Mouse (Mus musculus): ENCODE results near the gene Ahctf1. TPM values are rescaled to one million over a fixed set of nuclear protein-coding genes. Genes with fewer than 3 reads are reported as not detected.

Gene Ahctf1
- total RNA-seq, 2 experiments from 2014 or later: 24.4 to 26.1 TPM

DNA sequence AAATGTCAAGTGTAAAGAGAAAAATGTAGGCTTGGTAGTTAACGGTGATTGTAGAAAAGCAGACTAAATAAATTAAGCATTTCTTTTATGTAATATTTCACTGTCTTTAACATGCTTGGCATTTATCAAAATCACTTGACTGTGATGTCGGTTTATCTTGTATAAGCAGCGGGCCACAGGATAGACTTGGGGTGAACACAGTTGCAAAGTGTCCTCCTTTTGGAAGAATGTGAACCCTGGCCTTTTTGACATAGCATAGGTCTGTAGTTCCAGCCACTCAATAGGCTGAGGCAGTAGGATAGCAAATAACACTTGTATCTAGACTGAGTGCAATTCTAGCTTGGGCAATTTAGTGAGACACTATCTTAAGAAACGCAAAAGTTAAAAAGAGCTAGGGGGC lies 4.0 kb upstream of the Ahctf1 start:
- intact Hi-C loops (cut with DNase I): no loop called here
- no peak for DNase-seq (ENCODE audit: extremely low spot score in 1 of 2, low spot score in 2 of 2)

DNA sequence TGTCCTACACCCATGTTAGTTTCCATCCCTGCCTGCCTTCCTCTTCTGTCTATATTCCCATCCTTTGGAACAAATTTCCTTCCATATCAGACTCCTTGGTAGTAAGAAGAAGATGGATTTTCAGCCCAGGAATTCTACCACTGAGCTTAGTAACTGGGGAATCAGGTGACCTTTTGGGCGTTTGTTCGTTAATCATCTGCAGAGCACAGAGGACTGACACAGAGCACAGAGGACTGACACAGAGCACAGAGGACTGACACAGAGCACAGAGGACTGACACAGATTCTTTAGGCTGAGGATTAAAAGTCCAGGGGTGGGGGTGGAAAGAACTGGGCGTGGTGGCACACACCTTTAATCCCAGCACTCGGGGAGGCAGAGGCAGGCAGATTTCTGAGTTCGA lies 2.3 kb upstream of the Ahctf1 start:
- intact Hi-C loops (cut with DNase I): no loop called here
- no peak for DNase-seq (ENCODE audit: extremely low spot score in 1 of 2, low spot score in 2 of 2)

DNA sequence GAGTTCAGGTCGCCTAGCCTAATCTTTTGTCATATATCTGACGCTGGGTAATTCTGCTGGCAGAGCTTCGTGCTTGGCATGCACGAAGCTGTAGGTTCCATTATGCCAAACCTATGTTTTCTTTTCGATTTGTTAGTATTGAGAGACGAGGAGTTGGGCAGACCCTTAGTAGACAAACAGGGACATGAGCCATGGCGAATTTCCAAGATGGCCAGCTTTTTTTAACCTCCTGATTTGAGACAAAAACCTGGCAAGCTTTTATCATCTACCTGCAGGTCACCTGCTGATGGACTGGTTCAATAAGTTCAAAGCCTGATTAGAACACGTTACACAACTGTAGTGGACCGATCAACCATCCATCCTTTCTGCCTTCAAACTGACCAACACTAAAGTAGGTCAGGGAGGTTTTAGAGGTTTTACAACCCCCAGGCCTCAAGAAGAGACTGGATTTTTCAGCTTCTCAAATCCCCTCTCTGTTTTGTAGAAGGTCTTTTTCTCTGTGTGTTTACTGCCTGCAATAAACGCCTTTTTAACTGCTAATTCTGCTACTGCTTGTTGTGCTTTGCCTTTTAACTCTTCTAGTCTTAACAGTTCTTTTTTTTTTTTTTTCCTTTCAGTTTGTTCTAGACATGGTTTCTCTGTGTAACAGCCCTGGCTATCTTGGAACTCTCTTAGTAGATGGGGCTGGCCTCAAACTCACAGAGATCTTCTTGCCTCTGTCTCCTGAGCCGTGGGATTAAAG lies 831 bp upstream of the Ahctf1 start:
- DNase-seq (ENCODE audit: extremely low spot score in 1 of 2, low spot score in 2 of 2): peak; percentile 20 to 46
- intact Hi-C loops (cut with DNase I): no loop called here

DNA sequence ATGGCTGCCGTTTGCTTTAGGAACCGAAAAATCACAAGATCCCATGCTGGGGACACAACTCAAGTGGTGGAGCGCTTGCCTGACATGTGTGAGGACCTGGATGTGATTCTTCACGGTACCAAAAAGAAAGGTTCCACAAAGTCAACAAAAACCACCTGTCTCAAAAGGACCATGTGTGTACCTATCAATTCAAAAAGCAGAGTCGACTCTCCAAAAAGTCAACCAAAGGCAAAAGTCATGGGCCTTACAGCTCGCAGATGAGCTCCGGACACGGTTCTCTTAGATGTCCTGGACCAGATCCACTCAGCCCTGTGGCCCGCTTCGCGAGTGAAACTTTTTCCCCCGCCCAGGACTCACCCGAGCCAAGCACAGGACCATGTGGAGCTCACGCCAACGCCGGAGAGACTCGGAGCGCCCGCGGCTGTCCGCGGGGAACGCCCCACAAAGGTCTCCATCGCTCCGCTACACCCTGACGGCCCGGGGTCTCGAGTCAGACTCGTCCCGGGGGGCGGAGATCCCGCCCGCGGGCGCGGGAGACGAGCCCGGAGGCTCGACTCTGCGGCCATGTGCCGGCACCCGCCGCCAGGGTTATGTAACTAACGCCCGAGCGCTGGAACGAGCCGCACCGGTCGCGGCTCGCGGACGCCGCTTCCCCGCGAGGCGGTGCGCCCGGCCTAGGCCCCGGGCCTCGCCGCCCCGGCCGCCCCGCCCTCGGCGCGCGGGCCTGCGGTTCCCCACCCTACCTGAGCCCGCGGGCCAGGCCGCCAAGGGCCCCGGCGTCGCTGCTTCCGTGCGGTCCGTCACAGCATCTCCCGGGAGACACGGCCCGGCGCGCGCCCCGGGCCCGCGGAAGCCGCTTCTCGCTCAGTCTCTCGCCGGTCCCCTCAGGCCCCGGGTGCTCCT lies 619 bp downstream of the Ahctf1 start, which contains the start of gene Gm10518:
Gene Gm10518 (plus strand): TSS at position 767 of the 903 bp plus-strand sequence.
- intact Hi-C loops (cut with DNase I): no loop called here

DNA sequence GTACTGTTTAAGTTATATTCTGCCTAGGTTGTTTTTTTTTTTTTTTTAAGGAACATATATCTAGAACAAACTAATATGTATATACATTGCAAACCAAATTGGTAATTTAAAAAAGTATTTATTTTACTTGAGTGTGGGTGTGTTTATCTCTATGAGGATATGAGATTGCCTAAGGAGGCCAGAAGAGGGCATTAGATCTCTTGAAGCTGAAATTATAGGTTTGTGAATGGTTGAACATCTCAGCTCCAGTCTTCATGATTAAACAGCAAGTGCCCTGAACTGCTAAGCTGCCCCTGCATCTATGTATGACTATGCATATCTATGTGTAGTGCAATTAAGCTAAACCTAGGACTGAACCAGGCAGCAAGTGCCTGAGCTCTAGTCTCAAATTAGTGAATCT lies 4.7 kb downstream of the Ahctf1 start:
- no peak for DNase-seq (ENCODE audit: extremely low spot score in 1 of 2, low spot score in 2 of 2)
- intact Hi-C loops (cut with DNase I): no loop called here

More for the DNA sequence above, 619 bp downstream of the Ahctf1 start, which contains the start of gene Gm10518:
- DNase-seq (ENCODE audit: extremely low spot score in 1 of 2, low spot score in 2 of 2): peak; percentile 23 to 70

DNA sequence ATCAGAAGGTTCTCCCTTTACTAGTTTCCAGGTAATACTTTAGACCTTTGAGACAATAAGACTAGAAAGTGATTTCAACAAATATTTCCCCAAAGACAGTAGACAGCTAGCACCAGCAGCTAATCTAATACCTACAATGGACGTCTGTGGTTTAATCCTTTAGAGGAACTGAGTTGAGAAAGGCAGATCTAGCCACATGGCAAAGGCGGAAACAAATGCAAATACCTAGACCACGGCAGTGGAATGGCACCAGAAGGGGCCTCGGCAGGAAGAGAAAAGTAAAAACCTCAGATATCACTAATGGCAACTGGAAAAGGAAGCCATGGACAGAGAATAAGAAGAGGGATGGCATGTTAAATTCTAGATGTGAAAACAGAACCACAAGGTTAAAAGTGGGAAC lies 16.2 kb downstream of the Ahctf1 start:
- intact Hi-C loops (cut with DNase I): loop anchor here (5.0 to 10.0 kb wide), 2 partner anchors 35 to 358 kb away; no protein-coding TSS in a partner anchor
- DNase-seq (ENCODE audit: extremely low spot score in 1 of 2, low spot score in 2 of 2): no peak

DNA sequence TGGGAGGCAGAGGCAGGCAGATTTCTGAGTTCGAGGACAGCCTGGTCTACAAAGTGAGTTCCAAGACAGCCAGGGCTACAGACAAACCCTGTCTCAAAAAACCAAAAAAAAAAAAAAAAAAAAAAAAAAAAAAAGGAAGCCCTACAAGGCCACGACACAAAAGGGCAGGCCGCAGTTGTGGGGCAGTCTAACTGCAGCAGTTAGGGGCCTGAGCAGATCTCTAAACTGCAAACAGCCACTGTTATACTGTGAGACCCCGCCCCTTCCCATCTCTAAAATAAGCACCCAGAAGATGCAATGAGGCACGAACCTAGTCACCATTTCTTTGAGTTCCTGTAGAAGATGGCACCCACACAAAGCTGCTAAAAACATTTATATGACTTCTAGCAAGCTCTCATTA lies 18.0 kb downstream of the Ahctf1 start:
- intact Hi-C loops (cut with DNase I): loop anchor here (5.0 to 10.0 kb wide), 2 partner anchors 33 to 359 kb away; no protein-coding TSS in a partner anchor
- DNase-seq (ENCODE audit: extremely low spot score in 1 of 2, low spot score in 2 of 2): no peak

DNA sequence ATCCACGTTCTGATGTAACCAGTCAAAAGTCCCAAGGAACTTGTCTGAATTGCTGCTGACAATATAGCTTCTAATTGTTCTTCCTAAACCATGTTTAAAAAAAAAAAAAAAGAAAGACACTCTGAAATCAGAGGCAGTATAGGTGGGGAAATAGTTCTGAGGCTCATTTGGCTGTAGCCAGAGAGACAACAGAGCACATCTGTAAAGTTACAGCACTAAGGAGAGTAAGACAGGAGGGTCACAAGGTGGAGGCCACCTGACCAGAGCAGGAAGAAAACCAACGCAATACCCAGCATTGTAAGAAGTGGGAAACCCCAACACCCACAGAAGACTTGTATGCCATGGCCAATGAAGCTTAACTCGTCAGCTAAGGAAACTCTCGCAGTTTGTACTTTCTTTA lies 19.4 kb downstream of the Ahctf1 start:
- intact Hi-C loops (cut with DNase I): loop anchor here (10.0 kb wide), 1 partner anchor 361 kb away; no protein-coding TSS in a partner anchor

DNA sequence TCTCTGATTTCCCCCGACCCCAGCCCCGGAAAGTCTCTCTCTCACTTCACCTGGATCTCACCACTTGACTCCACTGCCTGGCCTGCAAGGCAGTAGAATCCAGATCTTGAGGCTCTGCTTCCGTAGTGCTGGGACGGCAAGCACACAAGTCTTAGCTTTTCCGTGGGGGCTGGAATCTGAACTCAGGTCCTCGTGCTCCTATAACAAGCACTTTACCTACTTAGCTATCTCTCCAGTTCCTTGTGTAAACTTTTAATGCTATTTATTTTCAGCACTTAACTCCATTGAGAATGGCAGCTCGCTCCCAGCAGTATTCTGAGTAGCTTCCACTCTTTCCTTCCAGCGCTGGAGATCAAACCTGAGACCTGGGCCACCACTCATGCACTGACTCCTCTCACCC lies 26.6 kb downstream of the Ahctf1 start:
- intact Hi-C loops (cut with DNase I): loop anchor here (10.0 kb wide), 1 partner anchor 1452 kb away; no protein-coding TSS in a partner anchor
- no peak for DNase-seq (ENCODE audit: extremely low spot score in 1 of 2, low spot score in 2 of 2)

More for the DNA sequence above, 19.4 kb downstream of the Ahctf1 start:
- DNase-seq (ENCODE audit: extremely low spot score in 1 of 2, low spot score in 2 of 2): no peak

DNA sequence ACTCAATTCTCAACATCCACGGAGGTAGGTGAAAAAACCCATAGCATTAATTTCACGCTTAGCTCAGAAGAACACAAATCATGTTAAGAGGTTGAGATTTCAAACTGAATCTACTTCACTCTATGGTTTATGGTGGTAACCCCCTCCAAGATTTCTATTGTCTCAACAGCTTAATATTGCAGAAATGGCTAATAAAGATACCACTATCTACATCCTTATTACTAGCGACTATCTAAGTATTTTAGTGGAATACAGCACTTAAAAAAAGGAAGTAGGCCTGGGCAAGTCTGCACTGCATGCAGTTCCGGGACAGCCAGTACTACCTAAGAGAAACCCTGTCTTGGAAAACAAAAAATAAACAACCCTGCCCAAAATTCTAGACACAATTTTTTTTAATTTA lies 42.9 kb downstream of the Ahctf1 start:
- intact Hi-C loops (cut with DNase I): no loop called here

DNA sequence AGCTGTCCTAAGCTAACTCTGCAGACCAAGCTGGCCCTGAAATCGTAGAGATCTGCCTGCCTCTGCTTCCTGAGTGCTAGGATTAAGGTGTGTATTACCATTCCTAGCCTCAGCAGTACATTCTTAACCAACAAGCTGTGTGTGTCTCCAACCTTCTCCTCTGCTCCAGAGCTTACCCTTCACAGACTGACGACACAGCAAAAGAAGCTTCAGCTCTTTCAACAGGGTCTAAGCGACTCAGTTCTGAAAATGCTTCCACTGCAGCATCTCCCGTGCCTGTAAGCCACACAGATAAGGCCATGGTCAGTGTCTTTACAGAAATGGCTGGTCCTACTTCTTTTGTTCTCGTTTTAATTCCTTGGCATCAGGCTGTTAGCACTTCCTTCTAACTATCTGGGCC lies 43.4 kb downstream of the Ahctf1 start:
- intact Hi-C loops (cut with DNase I): no loop called here
- DNase-seq (ENCODE audit: extremely low spot score in 1 of 2, low spot score in 2 of 2): no peak

More for the DNA sequence above, 42.9 kb downstream of the Ahctf1 start:
- no peak for DNase-seq (ENCODE audit: extremely low spot score in 1 of 2, low spot score in 2 of 2)

DNA sequence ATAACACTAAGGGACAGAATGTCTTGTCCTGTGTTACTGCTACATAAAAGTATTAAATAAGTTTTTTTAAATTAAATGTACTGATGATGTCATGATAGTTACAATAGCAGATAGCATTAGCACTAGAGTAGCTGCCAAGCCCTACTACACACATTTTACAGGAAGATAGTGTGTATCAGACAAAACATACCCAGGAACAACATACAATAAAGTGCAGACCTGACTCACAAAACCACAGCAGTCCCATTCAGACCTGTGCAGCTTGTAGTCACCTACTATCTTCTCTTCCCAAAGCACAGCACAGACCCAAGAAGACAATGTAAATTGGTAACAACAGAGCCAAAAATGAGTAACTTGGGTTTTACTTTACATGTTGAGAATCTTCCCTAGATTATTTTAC lies 47.0 kb downstream of the Ahctf1 start:
- DNase-seq (ENCODE audit: extremely low spot score in 1 of 2, low spot score in 2 of 2): no peak
- intact Hi-C loops (cut with DNase I): no loop called here

DNA sequence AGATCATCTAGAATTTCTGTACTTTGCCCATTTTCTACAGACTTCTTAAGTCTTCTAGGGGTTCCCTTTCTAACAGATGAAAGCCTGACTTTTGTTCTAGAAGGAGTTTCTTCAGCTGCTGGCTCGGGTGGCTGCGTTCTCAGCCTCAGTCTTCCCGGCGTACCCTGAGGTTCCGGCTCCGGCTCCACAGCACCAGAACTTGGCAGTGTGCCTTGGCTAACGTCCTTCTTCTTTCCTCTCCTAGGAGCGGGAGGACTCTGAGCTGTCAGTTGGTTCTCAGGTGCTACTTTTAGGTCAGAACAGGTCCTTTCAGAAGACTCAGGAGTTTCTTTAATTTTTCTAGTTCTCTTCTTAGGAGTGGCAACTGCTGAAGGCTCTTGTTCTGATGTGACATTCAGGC lies 50.5 kb downstream of the Ahctf1 start:
- intact Hi-C loops (cut with DNase I): loop anchor here (5.0 kb wide), 1 partner anchor 34 kb away; no protein-coding TSS in a partner anchor
- no peak for DNase-seq (ENCODE audit: extremely low spot score in 1 of 2, low spot score in 2 of 2)

DNA sequence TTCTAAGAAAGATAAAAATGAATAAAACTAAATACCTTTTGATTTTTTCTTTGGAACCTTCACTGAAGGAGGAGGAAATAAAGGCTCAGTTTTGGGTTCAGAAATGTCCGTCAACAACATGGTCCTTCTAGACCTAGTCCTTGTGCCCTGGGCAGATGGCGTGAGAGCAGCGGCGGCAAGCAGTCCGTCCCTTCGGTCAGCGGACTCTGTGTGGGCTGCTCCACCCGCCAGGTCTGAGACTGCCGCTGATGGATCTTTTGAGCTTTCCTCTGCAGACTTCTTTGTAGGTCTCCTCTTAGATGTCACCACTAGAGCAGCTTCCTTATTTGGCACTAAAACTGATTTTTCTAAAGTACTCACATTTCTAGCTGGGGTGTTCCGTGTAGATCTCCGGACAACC lies 51.2 kb downstream of the Ahctf1 start:
- intact Hi-C loops (cut with DNase I): loop anchor here (5.0 kb wide), 1 partner anchor 35 kb away; no protein-coding TSS in a partner anchor
- no peak for DNase-seq (ENCODE audit: extremely low spot score in 1 of 2, low spot score in 2 of 2)

DNA sequence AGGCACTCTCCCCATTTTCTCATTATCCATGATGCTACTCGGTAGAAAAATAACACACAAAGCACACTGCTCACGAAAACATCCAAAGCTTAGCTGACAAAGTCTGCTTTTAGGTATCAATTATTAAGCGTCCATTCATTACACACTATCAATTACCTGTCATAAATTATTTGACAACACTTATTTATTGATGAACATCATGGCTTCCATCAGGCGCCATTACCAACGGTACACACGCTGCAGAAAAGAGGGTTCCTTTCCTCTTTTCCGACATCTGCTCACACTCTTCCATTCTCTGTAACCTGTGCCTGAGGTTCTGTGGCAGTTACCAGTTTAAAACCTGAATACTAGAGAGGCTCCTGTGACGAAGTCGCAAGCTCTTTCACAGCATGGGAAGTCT lies 58.3 kb downstream of the Ahctf1 start, which contains the start of gene Kif28:
Gene Kif28 (minus strand): TSS at position 101 of the 400 bp plus-strand sequence.
- no peak for DNase-seq (ENCODE audit: extremely low spot score in 1 of 2, low spot score in 2 of 2)
- intact Hi-C loops (cut with DNase I): no loop called here

DNA sequence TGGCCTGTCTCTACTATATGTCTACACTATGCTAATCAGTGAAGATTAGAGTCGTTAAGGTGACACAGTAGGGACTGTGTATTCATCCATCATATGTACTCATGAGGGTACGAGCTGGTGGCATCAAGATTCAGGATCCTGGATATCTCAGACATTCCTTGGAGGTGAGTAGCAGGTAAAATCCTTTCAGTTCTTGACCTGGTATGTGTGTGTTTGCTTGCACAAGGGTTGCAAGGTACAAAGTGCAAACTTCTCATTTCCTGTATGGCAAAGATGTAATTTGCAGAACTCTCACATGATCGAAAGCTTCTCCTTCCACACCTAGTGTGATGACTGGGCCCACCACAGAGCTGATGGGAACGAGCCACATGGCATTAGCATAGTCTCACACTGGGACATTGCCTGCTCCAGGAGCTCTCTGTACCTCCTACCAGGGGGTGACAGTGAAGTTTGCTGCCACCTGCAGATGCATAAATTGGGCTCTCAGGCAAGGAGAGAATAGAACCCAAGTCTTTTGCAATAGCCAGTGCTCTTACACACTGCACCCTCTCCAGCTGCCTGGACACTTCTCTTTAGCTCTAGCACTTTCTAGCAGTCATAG lies 59.8 kb downstream of the Ahctf1 start:
- intact Hi-C loops (cut with DNase I): no loop called here

DNA sequence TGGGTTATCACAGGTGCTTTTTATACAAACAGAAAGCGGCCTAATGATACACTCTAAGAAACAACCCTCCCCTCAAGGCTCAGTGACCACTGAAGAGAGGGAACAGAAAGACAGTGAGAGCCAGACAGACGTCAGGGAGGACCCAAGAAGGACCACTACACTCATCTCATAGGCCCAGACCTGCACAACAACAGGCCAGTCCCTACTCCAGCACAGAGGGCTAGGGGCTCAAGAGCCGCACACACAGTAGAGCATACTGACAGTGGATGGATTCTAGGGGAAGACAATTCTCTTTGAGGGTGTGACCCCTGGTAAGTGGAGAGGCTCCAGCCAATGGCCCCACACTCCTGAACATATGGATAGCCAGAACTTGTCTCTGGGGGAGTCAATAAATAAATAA lies 67.0 kb downstream of the Ahctf1 start:
- no peak for DNase-seq (ENCODE audit: extremely low spot score in 1 of 2, low spot score in 2 of 2)
- intact Hi-C loops (cut with DNase I): loop anchor here (10.0 kb wide), 1 partner anchor 92 kb away; no protein-coding TSS in a partner anchor

More for the DNA sequence above, 59.8 kb downstream of the Ahctf1 start:
- no peak for DNase-seq (ENCODE audit: extremely low spot score in 1 of 2, low spot score in 2 of 2)

DNA sequence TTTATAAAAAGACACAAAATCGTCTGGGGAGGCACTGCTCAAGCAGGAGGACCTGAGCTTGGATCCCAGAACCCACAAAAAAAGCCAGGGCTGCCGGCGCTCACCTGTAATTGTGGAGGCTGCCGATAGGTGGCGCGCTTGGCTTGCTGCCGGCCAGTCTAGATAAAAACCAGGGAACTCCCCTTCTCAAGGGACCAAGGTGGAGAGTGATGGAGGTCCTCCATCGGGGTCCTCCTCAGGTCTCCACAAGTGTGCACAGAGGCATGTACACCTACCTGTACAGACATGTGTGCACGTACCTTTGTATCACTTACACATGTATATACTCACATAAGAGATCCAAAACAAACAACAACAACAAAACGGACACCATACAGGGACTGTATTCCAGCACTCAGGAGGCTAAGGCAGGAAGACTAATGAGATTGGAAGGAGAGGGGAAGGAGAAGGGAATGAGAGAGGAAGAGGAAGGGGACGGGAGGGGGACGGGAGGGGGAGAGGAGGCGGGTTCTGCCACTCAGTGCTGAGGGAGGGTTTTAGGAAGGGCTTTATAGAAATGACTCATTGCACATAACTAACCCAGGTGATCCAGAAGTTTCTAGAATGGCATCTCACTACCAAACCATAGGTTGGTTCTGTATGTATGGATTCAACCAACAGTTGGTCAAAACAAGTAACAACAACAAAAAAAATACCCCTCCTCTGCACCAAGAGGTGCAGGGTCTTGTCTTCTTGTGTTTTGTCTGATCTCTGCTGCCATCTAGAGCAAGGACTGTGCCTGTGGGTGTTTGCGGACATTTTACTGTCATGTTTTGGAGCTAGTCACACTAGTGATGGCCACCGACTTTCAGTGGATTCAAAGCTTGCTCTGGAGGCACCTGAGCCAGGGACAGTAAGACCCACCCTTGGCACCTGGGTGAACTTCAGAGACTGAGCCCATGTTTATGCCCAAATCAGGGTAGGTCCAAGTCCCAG lies 68.7 kb downstream of the Ahctf1 start:
- peak; percentile 53 to 58 for DNase-seq (ENCODE audit: extremely low spot score in 1 of 2, low spot score in 2 of 2)
- intact Hi-C loops (cut with DNase I): loop anchor here (5.0 to 10.0 kb wide), 2 partner anchors 90 to 232 kb away; no protein-coding TSS in a partner anchor

All from left cerebral cortex, postnatal 10 days (tissue).